Comparison of ENCODE assay signal across 8 mouse cellular contexts in genomic region chr10:77902211-77902893, GRCm38 (mm10). TPM values are rescaled to one million over a fixed set of nuclear protein-coding genes. Genes with fewer than 3 reads are reported as not detected.
DNase-seq lines count a peak whose midpoint lies in the region; ATAC-seq lines count a peak whose summit lies in the region.

Lrrc3 (minus strand) TSS chr10:77902536.

- H3K36me3 ChIP-seq in intestine, embryonic 14.5 days (ENCODE audit: control insufficient read depth, insufficient read depth, low read length), result no peaks in the 10 kb centered on the region

- peak within 1 kb of the TSS; percentile 74 for H3K4me2 ChIP-seq in intestine, embryonic 14.5 days (ENCODE audit: low read length)

- peak within 1 kb of the TSS; percentile 59 for H3K9ac ChIP-seq in intestine, embryonic 14.5 days (ENCODE audit: low read length)

- peaks cover 6% of the 10 kb centered on the region; the same call in 1 of the 2 replicates for H3K4me1 ChIP-seq in intestine, embryonic 14.5 days (replicated peaks; ENCODE audit: control insufficient read depth, insufficient read depth, low read length)

- H3K4me3 ChIP-seq in intestine, embryonic 14.5 days (ENCODE audit: low read depth, low read length), result peak within 1 kb of the TSS; percentile 58

- no peak within 1 kb of the TSS for H3K27ac ChIP-seq in intestine, embryonic 14.5 days (ENCODE audit: low read depth)

- peak; percentile 58 for ATAC-seq in frontal cortex, adult (ENCODE audit: low TSS enrichment)
- peak; percentile 78 for ATAC-seq in intestine, embryonic 14.5 days (replicated peaks; ENCODE audit: low FRiP score, low TSS enrichment, low read depth)
- peak; percentile 41; the same call in 1 of the 2 replicates for ATAC-seq in megakaryocyte-erythroid progenitor cell, adult 5-6 weeks (replicated peaks; ENCODE audit: low FRiP score, low TSS enrichment, poor library complexity, severe bottlenecking)
- ATAC-seq in inflammation-experienced regulatory T-cells, adult 6 months, result no peak

- DNase-seq in adrenal gland, adult (ENCODE audit: inconsistent age in 2 of 2, low spot score in 1 of 2), result peak; percentile 67 to 90
- DNase-seq in cerebellum, adult 9-10 months, result peak; percentile 39
- peak; percentile 91 for DNase-seq in intestine, embryonic 14.5 days (ENCODE audit: low spot score)
- DNase-seq in left cerebral cortex, postnatal 4 days, result peak; percentile 79
- DNase-seq in right cerebral cortex, postnatal 36 days (ENCODE audit: low spot score in 2 of 2), result peak; percentile 25 to 43

- H3K27me3 ChIP-seq in intestine, embryonic 14.5 days (replicated peaks; ENCODE audit: control insufficient read depth, insufficient read depth, low read length), result no peaks in the 10 kb centered on the region

- under 1% methylated on average over 44 of the region's 46 CpGs for WGBS in intestine, embryonic 14.5 days

- intact Hi-C loops in left cerebral cortex, postnatal 4 days (cut with DNase I), result no loop called here

- H3K9me3 ChIP-seq in intestine, embryonic 14.5 days (ENCODE audit: control insufficient read depth, low read length), result no peaks in the 10 kb centered on the region

RNA-seq across cellular contexts. Expression of gene Lrrc3, which starts in this region (rescaled TPM):
- polyA plus RNA-seq in intestine, embryonic 14.5 days (2014; fragmentation: Nextera tagmentation; extraction: Ambion mirVana), result 3.9 and 4.2 TPM in 2 replicates
- total RNA-seq in left cerebral cortex, postnatal 4 days (2021), result 10 to 100 TPM; 38.5 to 39.1 TPM
- total RNA-seq in megakaryocyte-erythroid progenitor cell, adult 5-6 weeks (2014; fragmentation: Nextera tagmentation), result not detected in 2 replicates
- not detected in 2 replicates for total RNA-seq in megakaryocyte-erythroid progenitor cell, adult 5-6 weeks (2017)
- not detected for polyA plus RNA-seq in inflammation-experienced regulatory T-cells, adult 6 months (2017; shearing (Covaris generic))

Comparison
In these comparisons a context has a peak if more than half of its experiments do, and no peak if none do; other contexts are left out.
1. RNA of gene Lrrc3 (total RNA-seq): 38.5 to 39.1 TPM in left cerebral cortex, postnatal 4 days; not detected in megakaryocyte-erythroid progenitor cell, adult 5-6 weeks; every median in the first group is over 10 times any median in the second.
2. Peak in ATAC-seq in megakaryocyte-erythroid progenitor cell, adult 5-6 weeks; RNA of the gene not detected or under 1 TPM.
3. DNase-seq: peak in every context shown above with its lines; median percentile 91 in intestine, embryonic 14.5 days; 79 in left cerebral cortex, postnatal 4 days; 78 in adrenal gland, adult; 39 in cerebellum, adult 9-10 months; 34 in right cerebral cortex, postnatal 36 days.